Mouse (Mus musculus): ENCODE results near the gene Col6a4.

DNA sequence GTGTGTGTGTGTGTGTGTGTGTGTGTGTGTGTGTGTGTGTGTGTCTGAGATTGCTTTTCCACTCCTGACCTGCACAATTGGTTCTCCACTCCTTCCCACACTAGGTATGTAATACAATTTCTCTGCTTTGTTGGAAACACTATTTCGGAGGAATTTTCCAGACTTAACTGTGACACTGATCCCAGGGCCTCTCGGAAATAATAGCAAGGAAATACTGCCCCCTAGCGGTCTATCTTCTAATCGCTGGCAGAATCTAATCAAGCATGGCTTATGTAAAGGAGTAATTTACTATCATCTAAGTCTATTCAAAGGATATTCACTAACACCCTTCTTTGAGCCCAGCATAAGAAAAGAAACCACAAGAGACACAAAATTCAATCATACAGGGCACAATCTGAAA is 57.7 kb downstream of the Col6a4 start:
- TF ChIP-seq REST (IDR thresholded peaks at IDR 0.05; ENCODE audit: insufficient read depth, insufficient read length), result no peak
- no peak for TF ChIP-seq USF1 (IDR thresholded peaks at IDR 0.05; ENCODE audit: low read depth)
- no peak for TF ChIP-seq E2F4 (IDR thresholded peaks at IDR 0.05; ENCODE audit: insufficient read depth)
- no peak for TF ChIP-seq POLR2A (IDR thresholded peaks at IDR 0.05; ENCODE audit: insufficient read length, low read depth)
- no peak for TF ChIP-seq POLR2AphosphoS2 (IDR thresholded peaks at IDR 0.05; ENCODE audit: insufficient read length, low read depth)
- TF ChIP-seq SRF (IDR thresholded peaks at IDR 0.05; ENCODE audit: control insufficient read depth, insufficient read length, low read depth), result no peak
- TF ChIP-seq MAX (IDR thresholded peaks at IDR 0.05; ENCODE audit: low read depth), result no peak
- TF ChIP-seq CEBPB (IDR thresholded peaks at IDR 0.05; ENCODE audit: insufficient read depth, poor library complexity, severe bottlenecking), result no peak
- TF ChIP-seq TCF12 (IDR thresholded peaks at IDR 0.05; ENCODE audit: insufficient read depth, poor library complexity, severe bottlenecking), result no peak
- TF ChIP-seq TCF3 (IDR thresholded peaks at IDR 0.05; ENCODE audit: insufficient read length, low read depth), result no peak
- TF ChIP-seq MYOD1 (IDR thresholded peaks at IDR 0.05; ENCODE audit: control insufficient read depth in 1 of 3, insufficient read length in 2 of 3, low read depth in 2 of 3), result no peak
